Mouse (Mus musculus): ENCODE results near the gene Large2.

- TF ChIP-seq EP300 (IDR thresholded peaks at IDR 0.05; ENCODE audit: low read depth) (no peak), CTCF (IDR thresholded peaks at IDR 0.05; ENCODE audit: low read depth) (no peak)
These were observed 10.6 kb downstream of the Large2 start for GRCm38 (mm10) chr2:92364086-92364485.
